Mouse (Mus musculus): Measurements from ENCODE around the gene Prss16.

Prss16 gene

GRCm38 (mm10) chr13:22006334-22007120 lies 3.0 kb downstream of the Prss16 start:
- DNase-seq, result peak; percentile 60

- DNase-seq, result peak; percentile 52
These were observed 3.8 kb downstream of the Prss16 start for GRCm38 (mm10) chr13:22005605-22006333.

GRCm38 (mm10) chr13:22001823-22002222 lies 7.7 kb downstream of the Prss16 start:
- no peak for DNase-seq

DNA sequence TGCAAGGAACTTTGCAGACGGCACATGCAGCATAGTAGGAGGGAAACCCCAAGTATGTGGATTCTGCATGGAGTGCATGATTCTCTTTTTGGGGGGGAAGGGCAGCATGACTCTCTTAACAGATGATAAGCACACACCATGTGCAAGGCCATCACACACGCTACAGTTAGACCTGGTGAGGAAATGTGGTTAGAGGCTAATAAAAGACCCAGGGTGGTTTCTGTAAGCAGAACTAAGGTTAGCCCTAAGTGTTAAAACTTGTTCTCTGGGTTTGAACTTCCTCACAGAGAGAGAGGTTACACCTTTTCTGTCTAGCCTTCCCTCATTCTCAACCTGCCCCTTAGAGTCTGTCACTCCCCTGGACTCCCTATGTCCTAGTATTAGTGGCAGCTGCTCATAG lies 8.2 kb downstream of the Prss16 start:
- no peak for DNase-seq

- DNase-seq, result no peak
These were observed 10.4 kb downstream of the Prss16 start for GRCm38 (mm10) chr13:21999147-21999546.

DNA sequence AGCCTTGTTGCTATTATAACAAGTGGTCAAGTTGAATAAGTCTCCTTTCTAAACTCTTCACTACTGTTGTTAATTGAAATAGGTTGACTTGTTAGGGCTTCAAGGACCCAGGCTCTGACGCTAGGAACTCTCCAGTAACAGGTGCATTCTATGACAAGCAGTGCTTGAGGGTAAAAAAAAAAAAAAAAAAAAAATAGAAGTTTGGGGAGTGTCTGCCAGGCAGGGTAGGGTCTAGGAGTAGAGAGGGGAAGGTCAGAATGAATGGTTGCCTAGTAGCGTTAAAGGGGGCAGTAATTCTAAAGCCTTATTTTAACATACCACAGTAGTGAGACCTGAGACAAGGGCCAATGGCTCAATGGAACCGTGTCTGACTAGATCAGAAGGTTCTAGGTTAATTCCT lies 11.1 kb downstream of the Prss16 start:
- DNase-seq, result no peak

- no peak for DNase-seq
These were observed 11.7 kb downstream of the Prss16 start for GRCm38 (mm10) chr13:21997821-21998220.

- DNase-seq, result no peak
These were observed 12.2 kb downstream of the Prss16 start for GRCm38 (mm10) chr13:21997201-21997820.

GRCm38 (mm10) chr13:21996840-21997185 lies 12.7 kb downstream of the Prss16 start:
- DNase-seq, result no peak

- no peak for DNase-seq
These were observed 13.3 kb downstream of the Prss16 start for GRCm38 (mm10) chr13:21996101-21996839.

DNA sequence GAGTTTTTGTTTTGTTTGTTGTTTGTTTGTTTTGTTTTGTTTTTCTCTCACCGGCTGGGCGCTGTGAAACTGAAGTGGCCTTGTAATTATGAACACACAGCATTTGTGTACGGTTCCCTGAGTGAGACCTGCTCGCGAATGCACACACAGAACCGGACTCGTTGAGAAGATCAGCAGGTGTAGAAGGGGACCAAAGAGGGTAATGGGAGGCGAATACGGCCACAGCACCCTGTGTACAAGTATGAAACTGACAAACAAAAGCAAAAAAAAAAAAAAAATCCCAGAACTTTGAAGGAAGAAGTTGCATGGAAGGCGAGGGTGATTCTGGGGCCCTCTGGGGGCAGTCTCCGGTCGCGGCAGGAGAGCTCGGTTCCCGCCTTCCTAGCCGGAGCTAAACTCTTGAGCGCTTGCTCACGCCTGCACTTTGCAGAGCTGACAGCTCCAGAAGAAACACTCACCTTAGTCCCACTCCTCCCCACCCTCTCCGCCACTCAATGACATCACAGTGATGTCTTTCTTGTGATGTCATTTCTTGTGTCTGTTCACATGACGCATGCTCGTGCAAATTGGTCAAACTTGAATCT lies 14.1 kb downstream of the Prss16 start:
- DNase-seq, result peak; percentile 26

GRCm38 (mm10) chr13:21994896-21995295 lies 14.6 kb downstream of the Prss16 start:
- no peak for DNase-seq

DNA sequence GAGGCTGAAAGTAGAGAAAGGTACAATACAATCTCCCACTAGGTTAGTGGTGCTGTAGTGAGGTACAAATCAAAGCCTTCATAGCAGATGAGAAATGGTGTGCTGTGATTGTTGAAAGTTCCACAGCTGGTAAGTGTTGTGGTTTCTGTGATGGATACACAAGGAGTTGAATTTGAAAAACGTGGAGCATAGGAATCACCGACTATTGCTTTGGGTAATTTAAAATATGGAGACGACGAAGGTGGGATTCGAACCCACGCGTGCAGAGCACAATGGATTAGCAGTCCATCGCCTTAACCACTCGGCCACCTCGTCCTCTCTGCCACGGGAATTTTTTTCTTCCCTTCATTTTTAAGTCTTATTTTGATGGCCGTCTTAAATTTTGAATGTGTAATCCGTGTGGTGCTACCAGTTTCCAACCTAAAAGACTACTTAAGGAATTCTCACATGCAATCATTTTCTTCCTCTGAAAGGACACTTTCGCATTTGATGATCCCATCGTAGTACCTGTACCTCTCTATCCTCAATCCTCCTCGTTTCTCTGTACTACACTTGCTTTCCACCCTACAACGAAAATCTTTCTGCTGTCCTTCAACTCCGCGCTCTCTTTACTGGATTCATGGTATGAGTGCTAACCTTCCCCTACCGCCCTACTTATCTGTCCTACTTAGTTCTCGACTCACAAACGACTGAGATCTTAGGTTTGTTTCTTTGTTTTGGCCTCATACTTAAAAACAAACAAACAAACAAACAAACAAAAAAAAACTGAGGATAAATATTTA lies 15.4 kb downstream of the Prss16 start:
- DNase-seq, result peak; percentile 23

DNA sequence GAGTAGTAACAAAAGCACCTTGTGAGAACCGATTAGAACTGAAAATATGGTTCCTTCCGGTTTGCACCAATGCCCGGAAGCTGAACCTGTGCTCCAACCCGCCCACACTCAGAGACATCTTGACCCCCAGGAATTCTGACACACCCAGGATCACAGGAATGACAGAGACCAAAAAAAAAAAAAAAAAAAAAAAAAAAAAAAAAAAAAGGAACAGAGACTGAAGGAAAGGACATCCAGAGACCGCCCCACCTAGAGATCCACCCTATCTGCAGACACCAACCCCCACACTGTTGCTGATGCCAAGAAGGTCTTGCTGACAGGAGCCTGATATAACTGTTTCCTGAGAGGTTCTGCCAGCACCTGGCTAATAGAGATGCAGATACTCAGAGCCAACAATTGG lies 17.0 kb downstream of the Prss16 start:
- no peak for DNase-seq

DNA sequence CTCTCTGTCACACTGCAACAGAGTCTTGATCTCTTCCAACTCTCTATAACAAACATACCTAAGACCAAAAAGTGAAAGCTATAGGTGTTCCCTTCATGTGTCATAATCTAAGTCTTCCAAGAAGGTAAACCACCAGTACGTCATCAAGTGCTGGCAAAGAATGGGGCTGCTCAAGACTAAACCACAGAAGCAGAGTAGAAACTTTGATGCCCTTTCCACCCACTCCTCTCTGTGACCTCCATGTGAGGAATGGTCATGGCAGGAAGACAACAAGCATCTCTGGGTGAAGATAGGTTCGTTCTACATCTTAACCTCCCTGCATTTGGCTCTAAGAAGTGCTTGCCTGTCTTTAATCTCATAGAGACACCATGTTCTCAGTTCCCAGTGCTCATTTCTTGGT lies 25.1 kb downstream of the Prss16 start:
- no peak for DNase-seq

GRCm38 (mm10) chr13:21981803-21982193 lies 27.7 kb downstream of the Prss16 start:
- DNase-seq, result no peak

DNA sequence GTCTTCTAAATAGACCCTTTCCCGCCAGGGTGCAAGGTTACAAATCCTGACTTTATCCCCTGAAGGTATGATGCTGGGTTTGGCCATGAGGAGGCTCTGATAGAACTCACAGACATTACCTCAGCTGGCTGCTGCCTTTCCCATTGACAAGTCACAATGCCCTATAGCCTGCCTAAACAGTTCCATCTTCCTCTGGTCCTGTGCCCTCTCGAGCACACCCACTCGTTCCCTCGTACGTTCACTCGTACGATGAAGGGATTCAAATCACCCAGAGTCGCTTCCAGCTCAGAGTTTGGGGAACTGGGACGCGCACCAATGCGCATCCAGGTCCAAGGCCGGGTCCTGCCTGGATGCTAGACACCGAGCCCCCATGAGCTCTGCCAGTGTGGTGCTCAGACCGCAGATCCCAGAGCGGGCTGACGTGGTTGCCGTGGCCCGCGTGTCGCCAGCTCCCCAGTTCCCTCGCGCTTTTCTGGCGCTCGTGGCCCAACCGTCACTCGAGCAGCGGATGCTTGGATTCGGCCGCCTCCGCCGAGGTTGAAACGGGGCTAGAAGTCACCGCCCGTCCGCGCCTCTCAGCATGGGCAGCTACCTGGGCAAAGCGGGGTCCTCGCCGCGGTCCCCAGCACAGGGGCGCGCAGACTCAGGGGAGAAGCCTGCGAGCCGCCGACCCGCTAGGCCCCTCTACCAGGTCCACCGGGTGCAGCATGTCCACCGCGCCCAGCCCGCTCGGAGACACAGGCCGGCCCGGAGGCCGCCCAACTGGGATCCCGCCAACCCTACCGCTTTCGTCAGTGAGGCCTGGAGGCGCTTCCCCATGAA lies 28.4 kb downstream of the Prss16 start, which contains the start of gene Pom121l2:
Gene Pom121l2 (plus strand): TSS at position 214 of the 822 bp plus-strand sequence.
- DNase-seq, result peak; percentile 57

DNA sequence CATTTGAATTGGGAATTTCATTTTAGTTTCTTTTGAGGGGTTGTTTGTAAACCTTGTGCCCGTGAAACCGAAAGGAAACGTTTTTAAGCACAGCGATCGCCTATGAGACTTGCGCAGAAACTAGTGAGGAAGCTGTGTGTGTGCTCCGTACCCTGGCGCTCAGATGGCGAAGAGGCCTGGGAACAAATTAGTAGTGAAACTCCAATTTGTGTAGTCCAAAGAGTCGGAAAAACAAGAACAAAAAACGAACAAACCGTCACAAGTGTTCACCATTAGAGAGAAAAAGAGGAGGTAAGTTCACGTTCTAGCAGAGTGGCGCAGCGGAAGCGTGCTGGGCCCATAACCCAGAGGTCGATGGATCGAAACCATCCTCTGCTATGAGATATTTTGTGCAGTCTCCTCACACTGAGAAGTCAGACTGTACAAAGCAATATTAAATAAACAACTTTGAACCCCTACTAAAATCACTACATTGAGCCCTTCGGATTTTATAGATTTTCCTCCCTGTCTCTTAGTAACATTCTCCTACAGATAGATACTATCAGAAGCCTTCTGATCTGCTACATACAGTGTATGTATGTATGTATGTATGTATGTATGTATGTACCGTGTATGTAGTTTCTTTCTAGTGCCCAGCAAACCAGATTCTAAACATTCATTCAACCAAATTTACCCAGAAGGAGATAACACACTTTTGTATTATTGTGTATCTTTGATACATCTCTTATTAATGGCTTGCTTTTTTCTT lies 34.6 kb downstream of the Prss16 start:
- peak; percentile 82 for DNase-seq

DNA sequence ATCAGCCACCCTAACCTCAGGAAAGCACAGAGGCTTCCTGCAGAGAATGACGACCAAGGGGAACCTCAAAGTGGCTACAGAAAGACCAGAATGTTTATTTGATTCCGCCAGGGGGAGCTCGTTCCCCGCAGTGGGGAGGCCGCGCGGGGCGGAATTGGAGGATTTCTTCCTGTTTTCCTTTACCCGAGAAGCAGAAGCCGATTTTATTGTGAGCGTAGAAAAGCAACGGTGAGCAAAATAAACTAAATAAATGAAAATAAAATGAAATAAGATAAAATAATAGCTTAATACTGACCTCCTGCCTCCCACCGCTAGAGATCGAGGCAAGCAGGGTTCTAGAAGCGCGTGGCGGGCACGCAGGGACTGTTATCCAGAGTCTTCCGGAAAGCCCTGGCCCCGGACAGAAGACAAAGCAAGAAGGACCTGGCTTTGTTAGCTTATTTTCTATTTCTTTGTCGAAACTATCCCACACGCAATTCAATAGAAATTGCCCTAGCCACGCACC lies 35.3 kb downstream of the Prss16 start:
- peak; percentile 94 for DNase-seq

- DNase-seq, result no peak
These were observed 37.9 kb downstream of the Prss16 start for GRCm38 (mm10) chr13:21971641-21972040.
